Mouse (Mus musculus) myocyte (in vitro differentiated cells): ENCODE measurements around the gene Ppfia3. TPM values are rescaled to one million over a fixed set of nuclear protein-coding genes. Genes with fewer than 3 reads are reported as not detected.

Experiments
- H3K27me3 ChIP-seq: one replicate; pipeline ENCODE4 v1.6.1; 2011; ENCODE audit not compliant: control insufficient read depth, insufficient read depth, insufficient read length
- H3K36me3 ChIP-seq: one replicate; pipeline ENCODE4 v1.6.1; 2011; ENCODE audit not compliant: control insufficient read depth, insufficient read depth
- H3K4me2 ChIP-seq: one replicate; pipeline ENCODE4 v1.6.1; 2011; ENCODE audit warnings: low read depth, control low read depth
- H3K4me3 ChIP-seq: one replicate; pipeline ENCODE4 v1.5.1; 2011; ENCODE audit warnings: mild to moderate bottlenecking, control low read depth, moderate library complexity
- H3K79me2 ChIP-seq: one replicate; pipeline ENCODE4 v1.6.1; 2011; ENCODE audit not compliant: control insufficient read depth, insufficient read depth
- H3ac ChIP-seq: one replicate; pipeline ENCODE4 v1.6.1; 2011; ENCODE audit not compliant: control insufficient read depth, insufficient read length
- CEBPB ChIP-seq: IDR thresholded peaks from 2 replicates; pipeline ENCODE4 v1.6.1; 2011; ENCODE audit warnings: mild to moderate bottlenecking, moderate library complexity; ENCODE audit not compliant: poor library complexity, insufficient read depth, severe bottlenecking
- E2F4 ChIP-seq: IDR thresholded peaks from one replicate; pipeline ENCODE4 v1.6.1; 2011; ENCODE audit warnings: mild to moderate bottlenecking, control low read depth, moderate library complexity; ENCODE audit not compliant: insufficient read depth
- MAX ChIP-seq: IDR thresholded peaks from one replicate; pipeline ENCODE4 v1.6.1; 2011; ENCODE audit warnings: low read depth, mild to moderate bottlenecking, control low read depth
- MYOD1 ChIP-seq, 3 experiments: IDR thresholded peaks; one replicate each; pipeline ENCODE4 v1.6.1; 2011; ENCODE audit warnings: control low read depth in 2 of 3, low read depth in 2 of 3, mild to moderate bottlenecking in 2 of 3, moderate library complexity in 1 of 3; ENCODE audit not compliant: insufficient read length in 2 of 3, control insufficient read depth in 1 of 3
- MYOG ChIP-seq, 3 experiments: IDR thresholded peaks; one replicate each; pipeline ENCODE4 v1.6.1; 2011; ENCODE audit warnings: control low read depth in 2 of 3, low read depth in 2 of 3, mild to moderate bottlenecking in 2 of 3; ENCODE audit not compliant: insufficient read length in 2 of 3, control insufficient read depth in 1 of 3, insufficient read depth in 1 of 3
- POLR2A ChIP-seq: IDR thresholded peaks from one replicate; pipeline ENCODE4 v1.6.1; 2011; ENCODE audit warnings: low read depth, mild to moderate bottlenecking, control low read depth, moderate library complexity; ENCODE audit not compliant: insufficient read length
- POLR2AphosphoS2 ChIP-seq: IDR thresholded peaks from one replicate; pipeline ENCODE4 v1.6.1; 2011; ENCODE audit warnings: low read depth, control low read depth; ENCODE audit not compliant: insufficient read length
- REST ChIP-seq: IDR thresholded peaks from one replicate; pipeline ENCODE4 v1.6.1; 2011; ENCODE audit warnings: mild to moderate bottlenecking, control low read depth, moderate library complexity; ENCODE audit not compliant: insufficient read depth, insufficient read length
- SRF ChIP-seq: IDR thresholded peaks from one replicate; pipeline ENCODE4 v1.6.1; 2011; ENCODE audit warnings: low read depth; ENCODE audit not compliant: control insufficient read depth, insufficient read length
- TCF12 ChIP-seq: IDR thresholded peaks from one replicate; pipeline ENCODE4 v1.6.1; 2011; ENCODE audit warnings: mild to moderate bottlenecking, control low read depth; ENCODE audit not compliant: poor library complexity, insufficient read depth, severe bottlenecking
- TCF3 ChIP-seq: IDR thresholded peaks from one replicate; pipeline ENCODE4 v1.6.1; 2011; ENCODE audit warnings: low read depth, control low read depth; ENCODE audit not compliant: insufficient read length
- USF1 ChIP-seq: IDR thresholded peaks from one replicate; pipeline ENCODE4 v1.6.1; 2011; ENCODE audit warnings: low read depth, mild to moderate bottlenecking, control low read depth, moderate library complexity
- polyA plus RNA-seq: library from polyadenylated mRNA; unstranded; fragments of >200 nt; fragmentation: generic; extraction: Trizol; gene quantifications from one replicate; pipeline ENCODE4 v1.2.1, GENCODE M21; 2012; ENCODE audit warnings: missing spikeins

The Ppfia3 gene
- polyA plus RNA-seq, 1 experiment: 6.6 TPM

DNA sequence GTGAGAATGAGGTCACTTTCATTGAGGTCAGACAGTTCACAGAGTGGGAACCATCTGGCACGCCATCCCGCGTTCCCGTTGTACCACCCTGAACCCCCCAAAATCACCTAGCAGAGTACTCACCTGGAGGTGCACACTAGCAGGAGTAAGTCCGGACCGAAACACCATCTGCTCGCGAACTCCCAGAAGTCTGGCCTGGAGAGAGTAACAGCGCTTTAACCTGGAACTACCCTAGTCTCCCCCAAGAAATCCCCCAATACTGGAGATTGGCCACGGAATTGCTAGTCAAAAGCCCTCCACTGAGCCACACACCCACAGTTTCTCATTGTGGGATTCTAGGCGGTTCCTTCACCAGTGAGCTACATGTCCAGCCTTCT lies 26.8 kb downstream of the Ppfia3 start:
- TF ChIP-seq POLR2A: no peak
- TF ChIP-seq E2F4: no peak
- Histone ChIP-seq H3ac (peak overlapping the region; percentile 3), H3K79me2 (no peaks in the 10 kb centered on the region)

GRCm38 (mm10) chr7:45339410-45340065 lies 27.3 kb downstream of the Ppfia3 start:
- Histone ChIP-seq H3K27me3 (no peaks in the 10 kb centered on the region), H3ac (peak overlapping the region; percentile 3), H3K4me2 (peak overlapping the region; percentile 100), H3K4me3 (peak overlapping the region; percentile 36), H3K79me2 (no peaks in the 10 kb centered on the region), H3K36me3 (no peaks in the 10 kb centered on the region)
- peak; percentile 98 for TF ChIP-seq POLR2AphosphoS2
- no peak for TF ChIP-seq USF1
- TF ChIP-seq POLR2A: peak; percentile 95

More for the DNA sequence above, 26.8 kb downstream of the Ppfia3 start:
- no peaks in the 10 kb centered on the region for H3K36me3 ChIP-seq
- no peaks in the 10 kb centered on the region for H3K27me3 ChIP-seq
- peak overlapping the region; percentile 36 for H3K4me3 ChIP-seq
- H3K4me2 ChIP-seq: peak overlapping the region; percentile 100

DNA sequence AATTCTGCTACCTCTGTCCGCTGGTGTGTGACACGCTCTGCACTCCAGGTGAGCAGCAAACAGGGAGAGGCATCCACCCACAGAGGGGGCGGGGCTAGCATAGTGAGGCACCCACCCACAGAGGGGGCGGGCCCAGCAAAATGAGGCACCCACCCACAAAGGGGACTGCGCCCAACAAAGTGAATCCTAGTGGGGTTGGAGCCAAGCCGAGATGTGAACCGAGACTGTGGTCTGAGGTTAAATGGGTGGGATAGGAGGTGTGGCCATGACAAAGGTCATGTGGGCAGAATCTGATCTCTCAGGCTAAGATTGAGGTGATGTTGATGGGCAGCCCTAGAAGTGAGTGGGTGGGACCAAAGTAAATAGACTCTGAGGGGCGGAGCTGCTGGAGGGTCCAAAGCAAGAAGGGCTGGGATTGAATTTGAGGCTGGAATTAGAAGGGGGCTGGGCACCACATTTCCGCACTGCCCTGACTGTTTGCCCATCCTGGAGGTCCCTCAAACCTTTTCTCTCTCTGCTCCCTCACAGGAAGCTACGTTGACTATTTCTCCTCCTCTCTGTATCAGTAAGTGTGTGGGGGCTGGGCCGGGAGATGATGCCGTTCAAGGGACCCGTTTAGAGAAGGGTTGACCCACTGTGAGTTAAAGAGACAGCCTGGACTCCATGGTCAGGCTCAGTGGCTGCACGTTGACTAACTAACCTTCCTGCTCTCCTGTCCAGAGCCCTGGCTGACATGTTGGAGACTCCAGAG lies 28.5 kb downstream of the Ppfia3 start:
- peak overlapping the region; percentile 36 for H3K4me3 ChIP-seq

GRCm38 (mm10) chr7:45337469-45337868 lies 29.4 kb downstream of the Ppfia3 start:
- no peak overlapping the region for H3ac ChIP-seq
- peak overlapping the region; percentile 36 for H3K4me3 ChIP-seq
- H3K79me2 ChIP-seq: no peaks in the 10 kb centered on the region
- no peaks in the 10 kb centered on the region for H3K36me3 ChIP-seq
- H3K27me3 ChIP-seq: no peaks in the 10 kb centered on the region
- TF ChIP-seq MYOD1 (IDR thresholded peaks at IDR 0.05; ENCODE audit: control insufficient read depth in 1 of 3, insufficient read length in 2 of 3, low read depth in 2 of 3): no peak
- no peak for TF ChIP-seq POLR2A
- TF ChIP-seq MYOG (IDR thresholded peaks at IDR 0.05; ENCODE audit: control insufficient read depth in 1 of 3, insufficient read depth in 1 of 3, insufficient read length in 2 of 3, low read depth in 2 of 3): no peak
- TF ChIP-seq CEBPB: no peak
- TF ChIP-seq TCF3: no peak
- no peak for TF ChIP-seq MAX
- no peak for TF ChIP-seq TCF12
- TF ChIP-seq SRF: no peak
- no peak for TF ChIP-seq USF1
- no peak for TF ChIP-seq REST
- no peak for TF ChIP-seq E2F4
- no peak for TF ChIP-seq POLR2AphosphoS2
- H3K4me2 ChIP-seq: peak overlapping the region; percentile 100

More for the DNA sequence above, 28.5 kb downstream of the Ppfia3 start:
- TF ChIP-seq USF1: peak; percentile 53
- TF ChIP-seq MYOG (IDR thresholded peaks at IDR 0.05; ENCODE audit: control insufficient read depth in 1 of 3, insufficient read depth in 1 of 3, insufficient read length in 2 of 3, low read depth in 2 of 3): no peak
- TF ChIP-seq MYOD1 (IDR thresholded peaks at IDR 0.05; ENCODE audit: control insufficient read depth in 1 of 3, insufficient read length in 2 of 3, low read depth in 2 of 3): no peak
- no peak for TF ChIP-seq TCF3
- TF ChIP-seq CEBPB: no peak
- TF ChIP-seq POLR2A: peak; percentile 44
- peak; percentile 40 for TF ChIP-seq POLR2AphosphoS2
- no peak for TF ChIP-seq E2F4
- TF ChIP-seq REST: no peak
- TF ChIP-seq TCF12: no peak
- no peak for TF ChIP-seq SRF
- no peak for TF ChIP-seq MAX
- Histone ChIP-seq H3ac (peak overlapping the region; percentile 3), H3K79me2 (no peaks in the 10 kb centered on the region), H3K36me3 (no peaks in the 10 kb centered on the region), H3K27me3 (no peaks in the 10 kb centered on the region), H3K4me2 (peak overlapping the region; percentile 100)

- Histone ChIP-seq H3K4me2 (peak overlapping the region; percentile 100), H3ac (no peak overlapping the region), H3K79me2 (no peaks in the 10 kb centered on the region), H3K36me3 (no peaks in the 10 kb centered on the region), H3K27me3 (no peaks in the 10 kb centered on the region), H3K4me3 (peak overlapping the region; percentile 36)
- TF ChIP-seq POLR2A: no peak
- TF ChIP-seq TCF3: no peak
- TF ChIP-seq USF1: no peak
- TF ChIP-seq TCF12: no peak
- no peak for TF ChIP-seq MAX
- no peak for TF ChIP-seq SRF
- no peak for TF ChIP-seq CEBPB
- TF ChIP-seq E2F4: no peak
- TF ChIP-seq POLR2AphosphoS2: no peak
- TF ChIP-seq MYOD1 (IDR thresholded peaks at IDR 0.05; ENCODE audit: control insufficient read depth in 1 of 3, insufficient read length in 2 of 3, low read depth in 2 of 3): no peak
Measured at GRCm38 (mm10) chr7:45336319-45336718, 30.5 kb downstream of the Ppfia3 start.
